Comparison of ENCODE assay signal across 20 mouse cellular contexts in genomic region chr11:112938035-112938434, GRCm38 (mm10).
DNase-seq lines count a peak whose midpoint lies in the region; TF ChIP-seq lines count a peak whose summit lies in the region.
"Had no signal": no experiment of that assay in that cellular context is flagged by ENCODE, and none has a peak within 500 bp of the region (broad histone marks: within the 10 kb centered on the region; RNA-seq: fewer than 3 reads in every experiment).

No protein-coding gene starts in this region.

- no peaks in the 10 kb centered on the region for H3K27me3 ChIP-seq in kidney, adult 2 months (replicated peaks; ENCODE audit: control insufficient read depth, insufficient read depth, low read length)
- H3K27me3 ChIP-seq: embryonic facial prominence, embryonic 15.5 days; forebrain, embryonic 15.5 days; heart, embryonic 15.5 days; hindbrain, embryonic 13.5 days; intestine, embryonic 15.5 days had no signal

- TF ChIP-seq CTCF in gastrocnemius, adult 2 months (IDR thresholded peaks at IDR 0.05): no peak
- TF ChIP-seq CTCF in kidney, adult 2 months (conservative IDR thresholded peaks at IDR 0.05; ENCODE audit: insufficient read depth, insufficient read length, low read depth, low read length): no peak

- no peaks in the 10 kb centered on the region for H3K4me1 ChIP-seq in kidney, adult 2 months (ENCODE audit: control insufficient read depth, insufficient read depth, low read length)
- H3K4me1 ChIP-seq: embryonic facial prominence, embryonic 15.5 days; forebrain, embryonic 15.5 days; heart, embryonic 15.5 days; hindbrain, embryonic 13.5 days; intestine, embryonic 15.5 days had no signal

- no peaks in the 10 kb centered on the region for H3K36me3 ChIP-seq in kidney, adult 2 months (ENCODE audit: control insufficient read depth, insufficient read depth, low read length)
- H3K36me3 ChIP-seq: embryonic facial prominence, embryonic 15.5 days; forebrain, embryonic 15.5 days; heart, embryonic 15.5 days; hindbrain, embryonic 13.5 days; intestine, embryonic 15.5 days had no signal

- H3K27ac ChIP-seq in gastrocnemius, adult 2 months: no peak overlapping the region
- no peak overlapping the region for H3K27ac ChIP-seq in kidney, adult 2 months (ENCODE audit: insufficient read depth, low read depth, low read length)
- H3K27ac ChIP-seq: embryonic facial prominence, embryonic 15.5 days; forebrain, embryonic 15.5 days; heart, adult 2 months; heart, embryonic 15.5 days; hindbrain, embryonic 13.5 days; hindbrain, postnatal 0 days; intestine, embryonic 15.5 days had no signal

- no peak for TF ChIP-seq POLR2A in kidney, adult 2 months (IDR thresholded peaks at IDR 0.05; ENCODE audit: low read depth, low read length)

- DNase-seq in gastrocnemius, adult 2 months: peak; percentile 47
- DNase-seq in gastrocnemius, adult 18-20 months (ENCODE audit: low spot score): no peak
- DNase-seq in kidney, adult 2 months: peak; percentile 2
- no peak for DNase-seq in kidney, adult 9 months
- peak; percentile 19 for DNase-seq in adipocyte (ENCODE audit: low spot score)
- DNase-seq in gastrocnemius, postnatal 25 days: peak; percentile 10
- DNase-seq in adrenal gland, postnatal 36 days: no peak
- DNase-seq: adrenal gland, adult 8-10 months; cerebellum, adult 11 months; cerebellum, adult 9-10 months; embryo, embryonic 11 days; heart, adult 2 months; heart, postnatal 14 days had no signal

- intact Hi-C loops in gastrocnemius, adult 2 months (cut with DNase I): no loop called here

- H3K4me3 ChIP-seq in gastrocnemius, adult 2 months: no peak overlapping the region
- H3K4me3 ChIP-seq in kidney, adult 2 months (ENCODE audit: insufficient read depth, low read depth, low read length): no peak overlapping the region
- H3K4me3 ChIP-seq: embryonic facial prominence, embryonic 15.5 days; erythroblast, embryonic 14.5 days; forebrain, embryonic 15.5 days; heart, adult 2 months; heart, embryonic 15.5 days; hindbrain, embryonic 13.5 days; intestine, embryonic 15.5 days had no signal

- WGBS in kidney, adult 2 months: 75% methylated on average over 10 of the region's 10 CpGs

Comparison
In these comparisons a context has a peak if more than half of its experiments do, and no peak if none do; other contexts are left out.
1. DNase-seq: peak in gastrocnemius, adult 2 months (single experiment), kidney, adult 2 months (single experiment), adipocyte (single experiment) and gastrocnemius, postnatal 25 days (single experiment); none in gastrocnemius, adult 18-20 months (single experiment), kidney, adult 9 months (single experiment) and adrenal gland, postnatal 36 days (0 of 2).